Mouse (Mus musculus) lung, embryonic 16.5 days (tissue): Measurements from ENCODE around the gene Phf1. TPM values are rescaled to one million over a fixed set of nuclear protein-coding genes. Genes with fewer than 3 reads are reported as not detected.

Experiments used
- ATAC-seq: fragments of 200-750 bp; cut with Nextera tagmentation; 2 replicates; pipeline ENCODE4 v1.8.0; 2017; ENCODE audit warnings: low read depth, mild to moderate bottlenecking, moderate library complexity
- H3K27ac ChIP-seq: fragments of 300-500 bp; sonication (generic); 2 replicates; pipeline ENCODE4 v1.5.1; 2014; ENCODE audit warnings: mild to moderate bottlenecking, control low read depth, low read length
- H3K27me3 ChIP-seq: fragments of 300-500 bp; sonication (generic); 2 replicates; pipeline ENCODE4 v1.6.1; 2014; ENCODE audit warnings: low read depth, low read length, mixed read lengths; ENCODE audit not compliant: control insufficient read depth, insufficient read depth
- H3K36me3 ChIP-seq: fragments of 300-500 bp; sonication (generic); 2 replicates; pipeline ENCODE4 v1.6.1; 2014; ENCODE audit warnings: low read length; ENCODE audit not compliant: control insufficient read depth, insufficient read depth
- H3K4me1 ChIP-seq: fragments of 300-500 bp; sonication (generic); replicated peaks from 2 replicates; pipeline ENCODE4 v1.6.1; 2014; ENCODE audit warnings: low read length, mixed read lengths; ENCODE audit not compliant: control insufficient read depth, insufficient read depth
- H3K4me2 ChIP-seq: fragments of 300-500 bp; sonication (generic); 2 replicates; pipeline ENCODE4 v1.6.1; 2014; ENCODE audit warnings: low read depth, low read length, control low read depth
- H3K4me3 ChIP-seq: fragments of 300-500 bp; sonication (generic); 2 replicates; pipeline ENCODE4 v1.5.1; 2014; ENCODE audit warnings: mild to moderate bottlenecking, low read length, control low read depth
- H3K9ac ChIP-seq: fragments of 300-500 bp; sonication (generic); 2 replicates; pipeline ENCODE4 v1.6.1; 2014; ENCODE audit warnings: low read length, control low read depth
- H3K9me3 ChIP-seq: fragments of 300-500 bp; sonication (generic); 2 replicates; pipeline ENCODE4 v1.6.1; 2016; ENCODE audit warnings: low read length; ENCODE audit not compliant: control insufficient read depth
- WGBS: fragments of 180-500 bp; shearing (Covaris S2); extraction: QIAGEN DNeasy Blood & Tissue Kit; methylation state at CpG from one replicate; pipeline ENCODE4 v1.1.7; 2014; 5-methylcytosine and 5-hydroxymethylcytosine counted together
- polyA plus RNA-seq: library from polyadenylated mRNA; unstranded; fragments of >200 nt; fragmentation: Nextera tagmentation; extraction: Ambion mirVana; gene quantifications from 2 replicates; pipeline ENCODE4 v1.2.1, GENCODE M21; 2015

Gene Phf1
- polyA plus RNA-seq = 9.7 and 10.0 TPM in 2 replicates

DNA sequence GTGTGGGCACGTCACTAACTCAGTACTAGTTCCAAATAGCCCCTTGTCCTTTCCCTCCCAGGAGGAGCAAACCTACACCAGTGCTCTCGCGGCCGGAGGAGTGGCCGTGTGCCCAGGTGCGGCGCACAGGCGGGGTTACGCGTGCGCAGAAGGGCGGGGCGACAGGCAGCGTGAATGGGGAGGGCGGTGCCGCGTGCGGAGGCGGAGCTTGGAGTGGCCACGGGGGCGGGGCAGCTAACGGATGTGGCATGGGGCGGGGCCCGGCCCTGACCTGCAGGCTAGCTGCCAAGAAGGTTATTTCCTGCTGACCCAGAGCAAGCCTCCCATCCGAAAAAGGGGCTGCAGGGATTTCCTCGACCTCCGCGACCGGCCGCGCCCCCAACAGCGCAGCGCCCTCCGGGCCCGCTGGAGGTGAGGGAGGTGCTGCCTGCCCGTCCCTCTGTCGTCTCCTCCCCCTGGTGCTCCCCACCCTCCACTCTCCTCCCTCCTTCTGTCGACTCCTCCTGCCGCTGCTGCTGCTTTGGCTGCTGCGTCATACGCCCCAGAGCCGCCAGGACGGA is at the start of gene Phf1:
Phf1 (plus strand) TSS at position 214 of the 560 bp plus-strand sequence.
- no peaks in the 10 kb centered on the region for H3K27me3 ChIP-seq
- H3K36me3 ChIP-seq = peaks cover 15% of the 10 kb centered on the region

GRCm38 (mm10) chr17:26883585-26883984 is 49.3 kb upstream of the Phf1 start:
- H3K27ac ChIP-seq = no peak overlapping the region
- no peak overlapping the region for H3K4me3 ChIP-seq
- H3K4me1 ChIP-seq = peaks cover 15% of the 10 kb centered on the region
- H3K4me2 ChIP-seq = no peak overlapping the region
- H3K27me3 ChIP-seq = no peaks in the 10 kb centered on the region
- no peak overlapping the region for H3K9ac ChIP-seq
- ATAC-seq = no peak
- no peaks in the 10 kb centered on the region for H3K9me3 ChIP-seq
- H3K36me3 ChIP-seq = no peaks in the 10 kb centered on the region
- WGBS = 74% methylated on average over 6 of the region's 6 CpGs

More for the DNA sequence above, at the start of gene Phf1:
- peak within 1 kb of the TSS; percentile 71 for H3K4me3 ChIP-seq
- ATAC-seq = peak; percentile 92
- WGBS = under 1% methylated on average over 32 of the region's 43 CpGs
- H3K4me1 ChIP-seq = peaks cover 17% of the 10 kb centered on the region
- peak within 1 kb of the TSS; percentile 78 for H3K9ac ChIP-seq
- H3K27ac ChIP-seq = peak within 1 kb of the TSS; percentile 94
- H3K4me2 ChIP-seq = peak within 1 kb of the TSS; percentile 89
- H3K9me3 ChIP-seq = no peaks in the 10 kb centered on the region

GRCm38 (mm10) chr17:26884995-26885926 is 47.6 kb upstream of the Phf1 start:
- peaks cover 15% of the 10 kb centered on the region for H3K4me1 ChIP-seq
- H3K27ac ChIP-seq = peak overlapping the region; percentile 54
- no peaks in the 10 kb centered on the region for H3K9me3 ChIP-seq
- peak; percentile 83 for ATAC-seq
- no peaks in the 10 kb centered on the region for H3K36me3 ChIP-seq
- H3K4me2 ChIP-seq = peak overlapping the region; percentile 80
- peak overlapping the region; percentile 45 for H3K4me3 ChIP-seq
- peak overlapping the region; percentile 60 for H3K9ac ChIP-seq
- 17% methylated on average over 25 of the region's 25 CpGs for WGBS
- H3K27me3 ChIP-seq = no peaks in the 10 kb centered on the region

DNA sequence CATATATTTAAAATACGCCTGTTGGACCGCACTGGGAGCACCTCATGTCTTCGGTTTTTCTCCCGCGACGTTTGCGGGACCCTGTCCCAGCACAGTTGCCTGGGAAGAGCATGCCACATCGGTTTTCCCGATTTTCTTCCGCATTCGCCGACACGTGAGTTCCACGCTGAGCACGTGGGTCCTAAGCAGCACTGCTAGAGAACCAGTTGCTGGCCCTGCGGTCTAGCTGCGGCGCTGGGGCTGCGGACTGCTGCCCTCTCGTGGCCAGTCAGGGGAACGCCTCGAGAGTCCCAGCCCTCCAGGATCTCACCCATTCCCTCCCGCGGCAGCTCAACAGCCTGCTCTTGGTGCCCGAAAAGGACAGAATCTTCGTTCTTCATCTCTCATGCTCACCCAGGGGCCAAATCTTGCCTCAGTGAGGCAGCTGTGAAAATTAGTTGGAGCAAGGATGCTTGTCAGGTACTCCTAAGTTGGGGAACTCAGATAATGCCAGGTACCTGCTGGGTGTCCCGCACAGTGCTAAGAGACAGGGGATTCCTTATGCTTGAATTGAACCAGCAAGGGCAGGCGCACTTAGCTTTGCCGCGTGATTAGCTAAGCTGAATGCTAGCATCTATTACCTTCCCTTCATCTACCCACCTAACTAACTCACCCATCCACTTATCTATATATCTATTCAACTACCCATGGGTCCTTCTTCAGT is 46.7 kb upstream of the Phf1 start:
- WGBS = 8% methylated on average over 30 of the region's 30 CpGs
- H3K9ac ChIP-seq = peak overlapping the region; percentile 46
- H3K27me3 ChIP-seq = no peaks in the 10 kb centered on the region
- H3K36me3 ChIP-seq = no peaks in the 10 kb centered on the region
- H3K4me1 ChIP-seq = peaks cover 15% of the 10 kb centered on the region
- H3K4me2 ChIP-seq = peak overlapping the region; percentile 80
- no peaks in the 10 kb centered on the region for H3K9me3 ChIP-seq
- peak; percentile 87 for ATAC-seq
- peak overlapping the region; percentile 45 for H3K4me3 ChIP-seq
- no peak overlapping the region for H3K27ac ChIP-seq

GRCm38 (mm10) chr17:26887926-26888325 is 44.9 kb upstream of the Phf1 start:
- no peak for ATAC-seq
- Histone ChIP-seq H3K27ac (no peak overlapping the region), H3K27me3 (no peaks in the 10 kb centered on the region), H3K4me1 (peaks cover 18% of the 10 kb centered on the region), H3K9me3 (no peaks in the 10 kb centered on the region), H3K4me2 (no peak overlapping the region), H3K9ac (no peak overlapping the region), H3K36me3 (no peaks in the 10 kb centered on the region), H3K4me3 (no peak overlapping the region)
- WGBS = 15% methylated on average over 3 of the region's 3 CpGs

DNA sequence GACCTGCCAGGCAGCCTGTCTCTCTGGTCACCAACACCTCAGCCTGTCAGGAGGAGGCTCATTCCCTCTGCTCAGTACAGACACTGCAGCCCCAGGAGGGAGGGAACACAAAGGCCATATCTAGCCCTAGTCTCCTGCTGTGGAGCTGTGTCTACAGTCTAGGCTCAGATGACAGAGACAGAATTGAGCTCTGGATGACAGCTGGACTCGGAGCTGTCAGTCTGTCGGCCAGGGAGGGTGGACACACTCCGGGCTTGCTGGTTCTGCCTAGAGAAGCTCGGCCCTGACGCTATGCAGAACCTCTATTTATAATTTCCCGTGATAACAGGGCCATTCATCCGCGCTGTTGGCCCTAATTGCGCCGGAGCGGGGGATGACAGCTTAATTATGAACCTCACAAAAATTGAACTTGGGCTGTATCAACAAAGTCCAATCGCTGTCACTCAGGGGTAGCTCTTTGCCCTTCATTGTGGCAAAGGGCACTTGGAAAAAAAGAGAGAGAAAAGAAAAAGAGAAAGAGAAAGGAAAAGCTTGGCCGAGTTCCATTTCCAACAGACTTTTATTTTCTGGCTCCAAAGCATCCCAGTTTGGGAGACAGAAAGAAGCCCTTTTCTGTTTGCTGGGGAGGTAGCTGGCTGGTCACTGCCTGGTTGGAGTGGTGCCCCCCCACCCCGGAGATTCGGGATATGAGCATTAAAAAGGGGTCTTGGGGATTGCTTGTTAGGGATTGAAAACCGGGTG is 40.0 kb upstream of the Phf1 start:
- Histone ChIP-seq H3K9me3 (no peaks in the 10 kb centered on the region), H3K36me3 (no peaks in the 10 kb centered on the region), H3K27me3 (no peaks in the 10 kb centered on the region), H3K27ac (peak overlapping the region; percentile 35; the same call in 1 of the 2 replicates), H3K4me1 (peaks cover 10% of the 10 kb centered on the region), H3K4me2 (peak overlapping the region; percentile 40), H3K9ac (peak overlapping the region; percentile 21), H3K4me3 (peak overlapping the region; percentile 31)
- WGBS = 31% methylated on average over 16 of the region's 16 CpGs
- peak; percentile 62 for ATAC-seq

DNA sequence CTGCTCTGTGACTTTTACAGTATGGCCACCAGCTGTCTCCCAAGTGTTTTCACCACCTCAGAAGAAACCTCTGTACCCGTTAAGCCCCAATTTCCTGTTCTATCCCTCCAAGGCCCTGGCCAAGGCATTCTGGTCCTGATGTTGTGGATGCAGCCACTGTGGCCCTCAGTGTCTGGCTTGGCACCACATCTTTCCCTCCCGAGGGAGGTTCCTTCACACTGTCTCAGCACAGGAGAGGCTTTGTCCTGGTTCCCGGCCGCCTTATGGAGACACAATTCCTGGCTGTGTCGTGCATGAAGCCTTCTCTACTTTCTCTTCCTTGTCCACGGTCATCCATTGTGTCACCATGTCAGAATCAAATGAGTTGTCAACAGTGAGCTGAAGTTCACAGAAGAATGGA is 39.4 kb upstream of the Phf1 start:
- H3K4me3 ChIP-seq = no peak overlapping the region
- no peak overlapping the region for H3K9ac ChIP-seq
- H3K36me3 ChIP-seq = no peaks in the 10 kb centered on the region
- no peaks in the 10 kb centered on the region for H3K9me3 ChIP-seq
- no peak for ATAC-seq
- H3K4me1 ChIP-seq = peaks cover 10% of the 10 kb centered on the region
- H3K27me3 ChIP-seq = no peaks in the 10 kb centered on the region
- no peak overlapping the region for H3K4me2 ChIP-seq
- 54% methylated on average over 6 of the region's 6 CpGs for WGBS
- no peak overlapping the region for H3K27ac ChIP-seq

DNA sequence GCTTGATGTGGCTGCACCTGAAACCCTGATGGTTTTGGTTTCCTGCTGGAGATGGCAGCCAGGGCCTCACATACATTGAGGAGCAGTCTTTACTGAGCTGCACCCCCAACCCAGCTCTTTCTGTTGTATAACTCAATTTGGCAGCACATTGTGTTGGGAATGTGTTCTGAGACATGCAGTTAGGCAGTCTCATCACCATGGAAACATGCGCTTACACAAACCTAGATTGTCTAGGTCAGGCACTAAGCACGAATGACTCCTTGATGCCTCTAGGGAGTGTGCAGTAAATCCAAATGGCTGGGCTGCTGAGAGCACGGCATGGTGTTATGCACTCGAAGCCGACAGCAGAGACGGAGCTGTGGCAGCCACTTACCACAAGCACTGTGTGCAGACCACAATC is 38.5 kb upstream of the Phf1 start:
- Histone ChIP-seq H3K9me3 (no peaks in the 10 kb centered on the region), H3K36me3 (no peaks in the 10 kb centered on the region), H3K27me3 (no peaks in the 10 kb centered on the region), H3K27ac (no peak overlapping the region), H3K4me1 (peaks cover 10% of the 10 kb centered on the region), H3K4me3 (no peak overlapping the region), H3K9ac (no peak overlapping the region), H3K4me2 (no peak overlapping the region)
- ATAC-seq = 0 out of 2 replicates have a peak, but pooled peaks have one; percentile 15
- WGBS = 70% methylated on average over 6 of the region's 6 CpGs
